Mouse (Mus musculus): ENCODE results near the gene Foxj3. TPM values are rescaled to one million over a fixed set of nuclear protein-coding genes. Genes with fewer than 3 reads are reported as not detected.

The Foxj3 gene
- polyA plus RNA-seq, 1 experiment, result 13.1 TPM

DNA sequence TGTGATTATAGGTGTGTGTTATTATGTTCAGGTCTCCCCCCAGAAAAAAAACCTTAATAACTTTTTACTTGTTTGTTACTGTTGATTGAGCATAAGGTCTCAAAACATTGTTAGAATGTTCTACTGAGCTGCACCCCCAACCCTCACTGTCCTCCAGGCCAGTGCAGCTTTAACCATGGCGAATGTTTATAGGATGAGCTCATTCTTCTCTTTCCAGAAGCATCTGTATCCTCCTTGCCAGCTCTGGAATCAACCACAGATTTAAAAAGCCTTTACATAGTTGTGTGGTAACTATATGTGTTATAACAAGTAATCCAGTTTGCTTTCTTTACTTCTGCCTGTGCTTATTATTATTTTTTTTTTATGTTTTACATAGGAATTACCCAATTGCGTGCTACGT, 38.7 kb downstream of the Foxj3 start:
- Histone ChIP-seq H3ac (ENCODE audit: control insufficient read depth, insufficient read length) (no peak overlapping the region), H3K4me3 (no peak overlapping the region), H3K36me3 (ENCODE audit: control insufficient read depth, insufficient read depth) (peaks cover 7% of the 10 kb centered on the region), H3K79me2 (ENCODE audit: control insufficient read depth, insufficient read depth) (peaks cover 79% of the 10 kb centered on the region), H3K4me2 (ENCODE audit: low read depth) (no peak overlapping the region), H3K27me3 (ENCODE audit: control insufficient read depth, insufficient read depth, insufficient read length) (no peaks in the 10 kb centered on the region)
- TF ChIP-seq POLR2AphosphoS2 (IDR thresholded peaks at IDR 0.05; ENCODE audit: insufficient read length, low read depth) (no peak), USF1 (IDR thresholded peaks at IDR 0.05; ENCODE audit: low read depth) (no peak), SRF (IDR thresholded peaks at IDR 0.05; ENCODE audit: control insufficient read depth, insufficient read length, low read depth) (no peak), E2F4 (IDR thresholded peaks at IDR 0.05; ENCODE audit: insufficient read depth) (no peak), MAX (IDR thresholded peaks at IDR 0.05; ENCODE audit: low read depth) (no peak), POLR2A (IDR thresholded peaks at IDR 0.05; ENCODE audit: insufficient read length, low read depth) (no peak), MYOD1 (IDR thresholded peaks at IDR 0.05; ENCODE audit: control insufficient read depth in 1 of 3, insufficient read length in 2 of 3, low read depth in 2 of 3) (no peak), REST (IDR thresholded peaks at IDR 0.05; ENCODE audit: insufficient read depth, insufficient read length) (no peak), CEBPB (IDR thresholded peaks at IDR 0.05; ENCODE audit: insufficient read depth, poor library complexity, severe bottlenecking) (no peak), TCF3 (IDR thresholded peaks at IDR 0.05; ENCODE audit: insufficient read length, low read depth) (no peak), TCF12 (IDR thresholded peaks at IDR 0.05; ENCODE audit: insufficient read depth, poor library complexity, severe bottlenecking) (no peak), MYOG (IDR thresholded peaks at IDR 0.05; ENCODE audit: control insufficient read depth in 1 of 3, insufficient read depth in 1 of 3, insufficient read length in 2 of 3, low read depth in 2 of 3) (no peak)

- H3K4me3 ChIP-seq, result no peak overlapping the region
- peaks cover 28% of the 10 kb centered on the region for H3K36me3 ChIP-seq (ENCODE audit: control insufficient read depth, insufficient read depth)
- H3K4me2 ChIP-seq (ENCODE audit: low read depth), result no peak overlapping the region
- TF ChIP-seq SRF (IDR thresholded peaks at IDR 0.05; ENCODE audit: control insufficient read depth, insufficient read length, low read depth), result no peak
- TF ChIP-seq MAX (IDR thresholded peaks at IDR 0.05; ENCODE audit: low read depth), result no peak
- no peak for TF ChIP-seq MYOD1 (IDR thresholded peaks at IDR 0.05; ENCODE audit: control insufficient read depth in 1 of 3, insufficient read length in 2 of 3, low read depth in 2 of 3)
- no peak for TF ChIP-seq TCF12 (IDR thresholded peaks at IDR 0.05; ENCODE audit: insufficient read depth, poor library complexity, severe bottlenecking)
- no peak for TF ChIP-seq REST (IDR thresholded peaks at IDR 0.05; ENCODE audit: insufficient read depth, insufficient read length)
- TF ChIP-seq MYOG (IDR thresholded peaks at IDR 0.05; ENCODE audit: control insufficient read depth in 1 of 3, insufficient read depth in 1 of 3, insufficient read length in 2 of 3, low read depth in 2 of 3), result no peak
- TF ChIP-seq E2F4 (IDR thresholded peaks at IDR 0.05; ENCODE audit: insufficient read depth), result no peak
- TF ChIP-seq POLR2A (IDR thresholded peaks at IDR 0.05; ENCODE audit: insufficient read length, low read depth), result no peak
- no peak for TF ChIP-seq POLR2AphosphoS2 (IDR thresholded peaks at IDR 0.05; ENCODE audit: insufficient read length, low read depth)
- TF ChIP-seq CEBPB (IDR thresholded peaks at IDR 0.05; ENCODE audit: insufficient read depth, poor library complexity, severe bottlenecking), result no peak
- no peak for TF ChIP-seq USF1 (IDR thresholded peaks at IDR 0.05; ENCODE audit: low read depth)
- TF ChIP-seq TCF3 (IDR thresholded peaks at IDR 0.05; ENCODE audit: insufficient read length, low read depth), result no peak
- H3K27me3 ChIP-seq (ENCODE audit: control insufficient read depth, insufficient read depth, insufficient read length), result no peaks in the 10 kb centered on the region
- H3ac ChIP-seq (ENCODE audit: control insufficient read depth, insufficient read length), result no peak overlapping the region
- peaks cover 76% of the 10 kb centered on the region for H3K79me2 ChIP-seq (ENCODE audit: control insufficient read depth, insufficient read depth)
These were observed 51.2 kb downstream of the Foxj3 start for GRCm38 (mm10) chr4:119588037-119588436.

DNA sequence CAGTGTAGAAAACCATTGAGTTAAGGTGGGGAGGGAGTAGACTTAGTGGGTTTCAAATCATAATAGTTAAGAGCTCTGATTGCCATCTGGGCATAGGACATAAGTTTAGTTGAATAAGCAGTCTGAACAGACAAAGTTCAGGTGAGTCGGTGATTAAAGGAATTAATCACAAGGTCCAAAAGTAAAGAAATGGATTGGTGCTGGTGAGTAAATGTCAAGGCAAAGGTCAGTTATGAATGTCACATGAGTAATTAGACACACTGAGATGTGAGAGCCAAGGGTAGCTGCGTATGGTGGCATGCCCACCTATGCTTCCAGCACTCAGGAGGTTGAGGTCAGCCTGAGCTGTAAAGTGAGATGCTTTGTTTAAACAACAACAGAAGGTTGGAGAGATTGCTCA, 52.6 kb downstream of the Foxj3 start:
- Histone ChIP-seq H3K27me3 (ENCODE audit: control insufficient read depth, insufficient read depth, insufficient read length) (no peaks in the 10 kb centered on the region), H3ac (ENCODE audit: control insufficient read depth, insufficient read length) (no peak overlapping the region), H3K79me2 (ENCODE audit: control insufficient read depth, insufficient read depth) (peaks cover 74% of the 10 kb centered on the region), H3K4me3 (no peak overlapping the region), H3K4me2 (ENCODE audit: low read depth) (no peak overlapping the region), H3K36me3 (ENCODE audit: control insufficient read depth, insufficient read depth) (peaks cover 28% of the 10 kb centered on the region)
- TF ChIP-seq MYOG (IDR thresholded peaks at IDR 0.05; ENCODE audit: control insufficient read depth in 1 of 3, insufficient read depth in 1 of 3, insufficient read length in 2 of 3, low read depth in 2 of 3) (no peak), TCF3 (IDR thresholded peaks at IDR 0.05; ENCODE audit: insufficient read length, low read depth) (no peak), POLR2A (IDR thresholded peaks at IDR 0.05; ENCODE audit: insufficient read length, low read depth) (no peak), TCF12 (IDR thresholded peaks at IDR 0.05; ENCODE audit: insufficient read depth, poor library complexity, severe bottlenecking) (no peak), CEBPB (IDR thresholded peaks at IDR 0.05; ENCODE audit: insufficient read depth, poor library complexity, severe bottlenecking) (no peak), MAX (IDR thresholded peaks at IDR 0.05; ENCODE audit: low read depth) (no peak), E2F4 (IDR thresholded peaks at IDR 0.05; ENCODE audit: insufficient read depth) (no peak), SRF (IDR thresholded peaks at IDR 0.05; ENCODE audit: control insufficient read depth, insufficient read length, low read depth) (no peak), MYOD1 (IDR thresholded peaks at IDR 0.05; ENCODE audit: control insufficient read depth in 1 of 3, insufficient read length in 2 of 3, low read depth in 2 of 3) (no peak), POLR2AphosphoS2 (IDR thresholded peaks at IDR 0.05; ENCODE audit: insufficient read length, low read depth) (no peak), REST (IDR thresholded peaks at IDR 0.05; ENCODE audit: insufficient read depth, insufficient read length) (no peak), USF1 (IDR thresholded peaks at IDR 0.05; ENCODE audit: low read depth) (no peak)

DNA sequence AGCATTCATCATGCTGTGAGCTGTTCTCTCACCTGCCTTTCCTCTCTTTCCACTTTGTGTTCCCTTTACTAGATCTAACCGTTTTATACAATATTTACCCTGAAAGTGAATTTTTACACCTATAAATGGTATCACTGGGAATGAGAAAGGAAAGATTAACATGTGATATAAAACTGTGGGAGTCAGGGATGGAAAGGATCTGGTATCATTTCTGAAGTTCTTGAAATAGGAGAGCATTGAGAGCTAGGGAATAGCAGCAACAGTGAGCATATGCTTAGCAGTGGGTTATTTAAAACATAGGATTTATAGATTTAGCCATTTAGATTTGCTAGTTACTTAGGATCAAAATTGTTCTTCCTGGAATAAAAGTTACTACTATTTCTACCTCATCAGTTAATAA, 53.2 kb downstream of the Foxj3 start:
- H3ac ChIP-seq (ENCODE audit: control insufficient read depth, insufficient read length), result no peak overlapping the region
- peaks cover 68% of the 10 kb centered on the region for H3K79me2 ChIP-seq (ENCODE audit: control insufficient read depth, insufficient read depth)
- H3K4me2 ChIP-seq (ENCODE audit: low read depth), result no peak overlapping the region
- H3K4me3 ChIP-seq, result no peak overlapping the region
- H3K27me3 ChIP-seq (ENCODE audit: control insufficient read depth, insufficient read depth, insufficient read length), result no peaks in the 10 kb centered on the region
- peaks cover 28% of the 10 kb centered on the region for H3K36me3 ChIP-seq (ENCODE audit: control insufficient read depth, insufficient read depth)
- TF ChIP-seq MYOG (IDR thresholded peaks at IDR 0.05; ENCODE audit: control insufficient read depth in 1 of 3, insufficient read depth in 1 of 3, insufficient read length in 2 of 3, low read depth in 2 of 3) (no peak), USF1 (IDR thresholded peaks at IDR 0.05; ENCODE audit: low read depth) (no peak), MYOD1 (IDR thresholded peaks at IDR 0.05; ENCODE audit: control insufficient read depth in 1 of 3, insufficient read length in 2 of 3, low read depth in 2 of 3) (no peak), MAX (IDR thresholded peaks at IDR 0.05; ENCODE audit: low read depth) (no peak), POLR2AphosphoS2 (IDR thresholded peaks at IDR 0.05; ENCODE audit: insufficient read length, low read depth) (no peak), TCF3 (IDR thresholded peaks at IDR 0.05; ENCODE audit: insufficient read length, low read depth) (no peak), REST (IDR thresholded peaks at IDR 0.05; ENCODE audit: insufficient read depth, insufficient read length) (no peak), POLR2A (IDR thresholded peaks at IDR 0.05; ENCODE audit: insufficient read length, low read depth) (no peak), TCF12 (IDR thresholded peaks at IDR 0.05; ENCODE audit: insufficient read depth, poor library complexity, severe bottlenecking) (no peak), SRF (IDR thresholded peaks at IDR 0.05; ENCODE audit: control insufficient read depth, insufficient read length, low read depth) (no peak), E2F4 (IDR thresholded peaks at IDR 0.05; ENCODE audit: insufficient read depth) (no peak)
